Mouse (Mus musculus): Measurements from ENCODE around the gene Trim2.

Trim2 gene

DNA sequence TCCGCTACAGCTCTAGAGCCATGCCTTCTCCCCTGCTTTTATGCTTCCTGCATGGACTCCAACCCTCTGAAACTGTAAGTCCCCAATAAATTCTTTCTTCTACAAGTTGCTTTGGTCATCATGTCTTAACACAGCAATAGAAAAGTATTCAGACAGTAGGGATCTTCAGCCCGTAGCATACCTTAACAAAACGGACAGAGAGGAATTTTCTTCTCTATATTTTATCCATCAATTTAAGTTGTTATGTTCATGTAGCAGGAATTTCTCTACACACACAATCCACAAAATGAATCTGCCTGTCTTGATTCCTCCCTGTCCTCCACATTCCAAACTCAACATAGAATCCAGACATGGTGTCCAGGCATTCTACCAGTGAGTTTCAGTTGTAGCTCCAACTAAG, at the start of gene Trim2:
Gene Trim2 (minus strand): TSS at position 101 of the 400 bp plus-strand sequence.
- DNase-seq = no peak

GRCm38 (mm10) chr3:84355930-84356689, 49.4 kb upstream of the Trim2 start:
- peak; percentile 54 to 70 for DNase-seq

DNA sequence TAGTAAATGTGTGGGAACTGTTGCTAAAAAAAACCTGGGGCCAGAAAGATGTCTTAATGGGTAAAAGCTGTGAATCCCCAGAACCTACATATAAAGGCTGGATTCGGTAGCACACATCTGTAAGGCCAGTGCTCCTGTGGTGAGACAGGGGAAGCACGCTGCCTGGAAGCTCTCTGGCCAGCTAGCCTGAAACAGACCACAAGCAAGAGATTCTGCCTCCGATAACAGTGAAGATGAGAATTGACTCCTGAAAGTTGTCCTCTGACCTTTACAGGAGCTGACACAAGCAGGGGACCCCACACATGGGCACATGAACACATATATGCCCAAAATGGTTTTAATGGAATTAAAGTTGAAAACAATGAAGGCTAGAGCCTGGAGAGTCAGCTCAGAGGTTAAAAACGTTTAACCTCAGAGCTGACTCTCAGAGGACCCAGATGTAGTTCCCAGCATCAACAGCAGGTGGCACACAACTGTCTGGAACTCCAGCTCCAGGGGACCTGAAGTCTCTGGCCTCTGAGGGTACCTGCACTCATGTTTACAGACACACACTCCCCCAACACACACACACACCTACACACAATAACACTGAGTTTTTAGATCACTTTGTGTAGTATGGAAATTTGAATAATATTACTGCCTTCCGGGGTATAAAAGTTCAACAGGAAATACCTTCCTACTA, 45.8 kb upstream of the Trim2 start:
- peak; percentile 52 to 81 for DNase-seq

GRCm38 (mm10) chr3:84350311-84350710, 43.6 kb upstream of the Trim2 start:
- DNase-seq = no peak

DNA sequence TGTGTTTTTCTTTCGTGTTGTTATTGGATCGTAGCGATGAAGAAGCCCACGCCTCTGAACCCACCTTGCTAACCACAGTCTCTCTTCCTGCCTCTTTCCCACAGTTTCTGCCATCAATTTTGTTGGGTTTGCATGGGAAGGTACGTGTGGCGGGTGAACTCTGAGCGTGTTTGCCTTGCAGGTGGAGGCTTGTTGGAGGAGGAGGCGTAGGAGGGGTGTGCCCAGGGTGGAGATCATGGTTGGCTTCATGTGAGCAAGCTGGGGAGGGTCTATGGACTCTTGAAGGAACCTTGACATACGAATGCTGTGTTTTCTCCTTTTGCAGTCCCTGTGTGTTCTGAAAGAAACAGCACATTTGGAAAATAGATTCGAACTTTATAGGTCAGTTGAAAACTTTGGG, 43.1 kb upstream of the Trim2 start:
- no peak for DNase-seq

DNA sequence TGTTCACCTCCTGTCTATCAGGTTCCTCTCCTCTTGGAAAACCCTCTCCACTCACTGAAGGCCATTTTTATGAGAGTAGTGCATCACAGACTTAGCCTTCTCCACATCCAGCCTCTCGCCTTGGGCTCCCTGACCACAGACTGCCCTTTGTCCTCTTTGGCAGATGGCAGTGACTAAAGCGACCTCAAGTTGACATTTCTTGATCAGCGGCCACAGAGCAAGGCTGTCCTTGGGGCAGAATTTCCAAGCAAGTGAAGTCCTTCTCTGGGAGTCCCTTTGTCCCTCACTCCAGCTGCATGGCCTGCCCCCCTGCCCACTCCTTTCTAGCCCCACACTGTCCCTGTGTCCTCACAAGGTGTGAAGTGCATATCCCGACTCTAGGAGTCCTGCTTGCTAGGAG, 40.7 kb upstream of the Trim2 start:
- no peak for DNase-seq

DNA sequence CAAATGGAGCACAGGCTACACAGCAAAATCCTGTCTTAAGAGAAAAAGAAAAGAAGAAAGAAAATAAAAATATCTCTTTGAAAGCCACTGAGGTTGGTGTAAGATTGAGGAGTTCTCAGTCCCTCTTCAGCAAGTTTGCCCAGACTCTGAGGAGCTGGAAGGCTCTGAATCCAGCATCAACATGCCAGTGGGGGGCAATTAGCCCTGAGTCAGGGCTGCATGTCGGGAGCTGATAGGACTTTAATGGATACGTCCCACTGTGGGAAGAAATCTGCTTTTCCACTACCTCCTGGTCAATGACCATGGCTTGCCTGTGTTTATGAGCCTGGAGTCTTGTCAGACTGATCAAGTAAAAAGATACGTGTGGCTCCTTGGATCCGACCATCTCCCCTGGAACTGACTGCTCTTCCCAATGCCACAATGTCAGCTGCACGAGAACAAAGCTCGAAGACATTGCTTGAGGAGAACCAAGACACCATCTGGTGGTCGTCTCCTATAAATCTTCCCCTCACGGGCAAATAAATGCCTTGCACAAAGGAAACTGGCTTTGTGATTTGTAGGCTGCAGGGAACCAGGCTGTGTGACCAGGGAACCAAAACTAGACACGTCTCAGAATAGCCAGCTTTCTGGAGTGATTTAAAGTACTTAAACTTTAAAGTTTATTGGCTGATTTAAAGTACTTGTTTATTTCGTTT, 39.9 kb upstream of the Trim2 start:
- no peak for DNase-seq

- peak in 1 of 2 experiments; percentile 30 for DNase-seq
These were observed 38.9 kb upstream of the Trim2 start for GRCm38 (mm10) chr3:84345646-84345980.

GRCm38 (mm10) chr3:84344725-84345645, 38.3 kb upstream of the Trim2 start:
- peak; percentile 76 to 85 for DNase-seq

- DNase-seq = no peak
These were observed 36.4 kb upstream of the Trim2 start for GRCm38 (mm10) chr3:84343101-84343500.

GRCm38 (mm10) chr3:84341811-84342210, 35.1 kb upstream of the Trim2 start:
- peak; percentile 82 to 92 for DNase-seq

DNA sequence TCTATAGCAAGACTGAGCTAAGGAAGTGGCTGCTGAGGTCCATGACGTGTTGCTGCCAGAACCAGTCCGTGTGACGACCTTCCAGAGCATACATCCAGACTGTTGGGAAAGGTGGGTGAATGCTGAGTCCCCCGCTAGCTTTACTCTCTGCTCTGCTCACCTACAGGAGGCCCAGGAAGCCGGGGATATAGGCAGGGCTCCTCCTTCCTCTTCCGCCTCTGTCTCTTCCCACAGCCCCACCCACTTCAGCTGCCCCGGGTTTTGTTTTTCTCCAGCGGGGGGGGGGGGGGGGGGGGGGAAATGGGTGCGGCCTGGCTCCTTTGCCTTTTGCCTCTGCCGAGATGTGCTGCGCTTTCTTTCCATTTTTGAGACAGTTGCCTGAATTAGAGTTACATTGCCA, 30.9 kb upstream of the Trim2 start:
- DNase-seq = no peak

DNA sequence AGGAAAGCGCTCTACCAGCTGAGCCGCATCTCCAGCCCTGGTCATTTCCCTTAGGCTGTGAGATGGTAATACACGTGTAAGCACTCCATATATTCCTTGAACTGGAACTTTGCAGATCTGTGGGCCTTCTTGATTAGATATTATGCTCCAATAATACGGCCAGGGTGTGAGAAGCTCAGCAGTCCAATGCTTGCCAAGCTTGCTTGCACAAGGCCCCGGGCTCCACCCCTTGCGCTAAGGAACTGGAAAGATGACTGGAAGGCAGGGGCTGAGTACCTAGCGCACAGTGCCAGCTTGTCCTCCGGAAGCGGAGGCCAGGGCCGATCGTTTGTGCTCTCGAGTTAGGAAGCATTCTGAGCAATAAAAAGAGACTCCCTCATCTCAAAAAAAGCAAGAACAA, 29.7 kb upstream of the Trim2 start:
- DNase-seq = no peak

DNA sequence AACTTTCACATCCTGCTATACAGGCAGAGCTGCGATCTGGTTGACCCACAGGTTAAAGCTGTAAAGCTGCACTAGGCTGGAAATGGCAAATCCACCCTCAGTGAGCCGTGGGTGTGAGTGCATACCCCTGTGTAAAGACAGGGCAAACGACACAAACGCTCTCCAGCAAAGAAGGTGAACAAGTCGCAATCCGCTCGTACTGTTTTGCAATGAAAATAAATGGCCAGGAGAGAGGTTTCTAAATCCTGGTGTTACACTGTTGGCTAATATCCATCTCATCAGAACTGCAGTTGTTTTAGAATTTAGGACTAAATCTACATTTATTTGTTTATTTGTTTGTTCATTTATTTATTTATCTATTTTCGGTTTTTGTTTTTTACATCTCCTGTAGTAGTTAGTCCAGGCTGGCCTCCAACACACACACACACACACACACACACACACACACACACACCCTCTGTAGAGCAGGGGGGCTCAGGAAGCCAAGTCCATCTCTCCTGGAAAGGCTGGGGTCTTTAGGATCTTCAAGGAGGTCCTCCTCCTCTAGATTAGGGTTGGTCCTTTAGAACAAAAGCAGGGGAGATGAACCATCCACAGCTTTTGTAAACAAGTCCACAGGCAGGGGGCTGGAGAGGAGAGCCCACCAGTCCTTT, 28.9 kb upstream of the Trim2 start:
- no peak for DNase-seq

DNA sequence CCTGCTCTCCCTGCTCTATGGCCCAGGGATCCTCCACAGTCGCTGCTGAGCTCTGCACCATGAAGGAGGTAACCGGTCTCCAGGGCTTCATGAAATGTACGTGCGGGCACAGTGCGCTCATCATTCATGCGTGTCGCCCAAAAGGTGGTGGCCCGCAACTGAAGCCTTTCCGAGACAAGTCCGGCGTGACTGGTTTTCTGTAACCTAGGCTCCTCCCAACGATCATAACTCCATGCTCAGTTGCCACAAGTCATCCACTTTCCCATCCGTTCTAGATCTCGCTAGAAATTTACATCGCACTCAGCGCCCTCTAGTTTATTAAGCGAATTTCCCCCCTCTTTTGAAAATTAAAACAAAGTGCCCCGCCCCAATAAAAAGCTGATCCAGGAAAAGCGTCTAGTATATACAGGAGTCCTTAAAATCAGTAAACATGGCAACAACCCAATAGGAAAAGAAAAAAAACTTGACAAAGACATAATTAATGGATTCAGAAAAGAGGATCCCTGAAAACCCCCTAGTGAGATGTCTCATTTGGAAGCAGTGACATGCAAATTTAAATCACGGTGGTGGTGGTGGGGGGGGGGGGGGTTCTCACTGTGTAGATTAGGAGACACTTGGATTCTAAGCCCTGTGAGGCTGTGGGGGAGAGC, 28.2 kb upstream of the Trim2 start:
- DNase-seq = no peak

GRCm38 (mm10) chr3:84333400-84334349, 27.0 kb upstream of the Trim2 start:
- peak; percentile 50 to 71 for DNase-seq

GRCm38 (mm10) chr3:84330210-84330609, 23.5 kb upstream of the Trim2 start:
- no peak for DNase-seq

DNA sequence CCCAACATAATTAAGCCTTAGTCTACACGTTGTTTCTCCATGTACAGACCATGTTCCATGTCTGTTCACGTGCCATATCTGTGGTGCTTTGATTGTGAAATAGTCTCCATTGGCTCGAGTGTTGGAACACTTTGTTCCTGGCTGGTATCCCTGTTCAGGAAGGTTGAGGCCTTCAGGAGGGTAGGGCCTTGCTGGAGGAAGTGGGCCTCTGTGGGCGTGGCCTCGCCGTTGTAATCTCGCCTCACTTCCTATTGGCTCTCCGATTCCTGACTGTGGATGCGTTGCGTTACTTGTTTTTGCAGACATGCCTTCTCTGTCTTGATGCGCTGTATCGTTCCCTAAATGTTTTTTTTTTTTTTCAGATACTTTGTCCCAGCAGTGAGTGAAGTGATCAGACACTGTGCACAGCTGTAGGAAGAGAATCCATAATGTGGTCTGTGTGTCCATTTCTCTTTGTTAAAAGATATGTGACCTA, 18.3 kb upstream of the Trim2 start:
- no peak for DNase-seq

GRCm38 (mm10) chr3:84324478-84324877, 17.8 kb upstream of the Trim2 start:
- peak in 1 of 2 experiments; percentile 17 for DNase-seq

DNA sequence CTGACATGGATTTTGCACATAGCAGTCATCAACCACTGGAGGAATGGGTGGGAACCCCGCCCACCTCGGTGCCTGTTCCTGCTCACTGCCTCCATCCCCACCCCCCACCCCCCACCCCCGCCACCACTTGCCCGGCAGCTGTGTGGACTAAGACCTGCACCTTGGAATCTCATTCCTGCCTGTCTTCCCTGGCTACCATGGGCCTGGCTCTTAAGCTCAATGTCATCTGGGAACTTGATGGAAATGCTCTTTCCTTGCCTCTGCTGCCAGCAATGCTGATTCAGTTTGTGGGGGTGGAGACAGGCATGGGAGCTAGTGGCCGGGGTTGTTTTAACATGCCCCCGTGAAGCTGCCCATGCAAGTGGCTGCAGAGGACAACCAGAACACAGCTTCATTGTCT, 17.3 kb upstream of the Trim2 start:
- DNase-seq = peak; percentile 34 to 58
